Mouse (Mus musculus) frontal cortex, postnatal 25 days (tissue): ENCODE measurements at regions not wholly inside any gene's neighbourhood (a gene's known extent, or its start where the extent isn't known, plus 50 kb on each side); places are given as distances from the start of the nearest gene placed in this dataset.
"Not testable (repeated sequence)": the region's sequence is repeated elsewhere in the genome, so short reads cannot be mapped to it uniquely, and the experiment has no call there.

Experiments used
- DNase-seq, 2 experiments: peaks; one replicate each; pipeline ENCODE4 v3.0.0; 2022; ENCODE audit warnings: low spot score in 2 of 2

- no peak for DNase-seq
Measured at GRCm38 (mm10) chr15:16909396-16909795, 180.8 kb downstream of the Cdh9 start.

GRCm38 (mm10) chr15:16909941-16910340 is 181.4 kb downstream of the Cdh9 start:
- not testable (repeated sequence) for DNase-seq

GRCm38 (mm10) chr15:16914966-16915569 is 186.5 kb downstream of the Cdh9 start:
- no peak for DNase-seq

GRCm38 (mm10) chr15:16923246-16923645 is 194.7 kb downstream of the Cdh9 start:
- no peak for DNase-seq

- DNase-seq: no peak
Measured at GRCm38 (mm10) chr15:16933137-16933677, 204.7 kb downstream of the Cdh9 start.

- DNase-seq: no peak
Measured at GRCm38 (mm10) chr15:16934438-16934837, 205.9 kb downstream of the Cdh9 start.

GRCm38 (mm10) chr15:16975821-16976220 is 247.3 kb downstream of the Cdh9 start:
- DNase-seq: not testable (repeated sequence)

GRCm38 (mm10) chr15:16990848-16991247 is 262.3 kb downstream of the Cdh9 start:
- no peak for DNase-seq

GRCm38 (mm10) chr15:16995667-16996066 is 267.1 kb downstream of the Cdh9 start:
- no peak for DNase-seq

- DNase-seq: no peak
Measured at GRCm38 (mm10) chr15:17006139-17006538, 277.6 kb downstream of the Cdh9 start.

- no peak for DNase-seq
Measured at GRCm38 (mm10) chr15:17007811-17008210, 279.3 kb downstream of the Cdh9 start.

- DNase-seq: no peak
Measured at GRCm38 (mm10) chr15:17048867-17049628, 320.5 kb downstream of the Cdh9 start.

GRCm38 (mm10) chr15:17069772-17070171 is 341.2 kb downstream of the Cdh9 start:
- no peak for DNase-seq

- no peak for DNase-seq
Measured at GRCm38 (mm10) chr15:17084030-17084429, 355.5 kb downstream of the Cdh9 start.

- DNase-seq: no peak
Measured at GRCm38 (mm10) chr15:17088644-17089228, 360.2 kb downstream of the Cdh9 start.

- DNase-seq: peak; percentile 60 to 71
Measured at GRCm38 (mm10) chr15:17098927-17099326, 370.4 kb downstream of the Cdh9 start.

GRCm38 (mm10) chr15:17101182-17101581 is 372.6 kb downstream of the Cdh9 start:
- DNase-seq: no peak

- DNase-seq: no peak
Measured at GRCm38 (mm10) chr15:17135721-17136120, 407.2 kb downstream of the Cdh9 start.

- DNase-seq: no peak
Measured at GRCm38 (mm10) chr15:17180164-17180563, 451.6 kb downstream of the Cdh9 start.

- DNase-seq: no peak
Measured at GRCm38 (mm10) chr15:17181358-17182022, 452.9 kb downstream of the Cdh9 start.

- DNase-seq: no peak
Measured at GRCm38 (mm10) chr15:17195439-17195838, 466.9 kb downstream of the Cdh9 start.

- no peak for DNase-seq
Measured at GRCm38 (mm10) chr15:17204739-17205138, 476.2 kb downstream of the Cdh9 start.
